Mouse (Mus musculus) megakaryocyte, embryonic 14.5 days (primary cell): ENCODE data around the gene Gm9945.

Experiments used
- FLI1 ChIP-seq: IDR thresholded peaks from 2 replicates; pipeline ENCODE4 v1.6.1; 2012; ENCODE audit warnings: low read length, inconsistent platforms, mixed read lengths
- GATA1 ChIP-seq: IDR thresholded peaks from 3 replicates; pipeline ENCODE4 v1.6.1; 2012; ENCODE audit warnings: mixed read lengths, low read length, inconsistent platforms, borderline replicate concordance

GRCm38 (mm10) chr11:53451361-53451760 is 28.6 kb upstream of the Gm9945 start:
- TF ChIP-seq GATA1 (no peak), FLI1 (no peak)
